Mouse (Mus musculus) testis, adult 2 months (tissue): ENCODE data around the gene Arhgef19.

Experiments used
- CTCF ChIP-seq: fragments of 200-500 bp; IDR thresholded peaks from 2 replicates; pipeline ENCODE4 v1.5.1; 2012; ENCODE audit warnings: low read depth, mild to moderate bottlenecking, inconsistent platforms, low read length, moderate library complexity; ENCODE audit not compliant: control insufficient read depth, insufficient read depth, insufficient replicate concordance
- POLR2A ChIP-seq: fragments of 200-500 bp; IDR thresholded peaks from 2 replicates; pipeline ENCODE4 v1.6.1; 2012; ENCODE audit warnings: low read depth, mild to moderate bottlenecking, inconsistent platforms, low read length, moderate library complexity; ENCODE audit not compliant: control insufficient read depth

- TF ChIP-seq CTCF (no peak), POLR2A (no peak)
These were observed 3.4 kb downstream of the Arhgef19 start for GRCm38 (mm10) chr4:141242651-141243241.
